Mouse (Mus musculus) ovary, adult 10 weeks (tissue): ENCODE results near the gene Shcbp1l. TPM values are rescaled to one million over a fixed set of nuclear protein-coding genes. Genes with fewer than 3 reads are reported as not detected.

Experiments used
- polyA plus RNA-seq: library from polyadenylated mRNA; stranded (reverse); fragments of 350-450 nt; fragmentation: Illumina TruSeq; extraction: RNeasy Lipid Tissue Mini Kit (QIAGEN cat#74804); gene quantifications from one replicate; pipeline ENCODE4 v1.2.3, GENCODE M21; 2014

The Shcbp1l gene
- 0.20 TPM for polyA plus RNA-seq

GRCm38 (mm10) chr1:153424770-153425584 is at the start of gene Shcbp1l:
Shcbp1l (plus strand) TSS chr1:153425162.

GRCm38 (mm10) chr1:153487500-153487879 is 62.5 kb downstream of the Shcbp1l start, which contains the start of gene Dhx9:
Dhx9 (minus strand) TSS chr1:153487660.

Other genes starting within 250 kb of the Shcbp1l start
- gene Lamc2, start 238.7 kb upstream of the Shcbp1l start, polyA plus RNA-seq: 8.6 TPM
- 78.3 TPM for gene Lamc1, start 92.4 kb upstream of the Shcbp1l start, polyA plus RNA-seq
- gene Dhx9, start 62.5 kb downstream of the Shcbp1l start, polyA plus RNA-seq: 532 TPM
- 6.1 TPM for gene Npl, start 124.9 kb downstream of the Shcbp1l start, polyA plus RNA-seq
- gene Rgs8, start 227.9 kb downstream of the Shcbp1l start, polyA plus RNA-seq: not detected